Mouse (Mus musculus) myocyte (in vitro differentiated cells): ENCODE measurements around the gene Clec16a. TPM values are rescaled to one million over a fixed set of nuclear protein-coding genes. Genes with fewer than 3 reads are reported as not detected.

ENCODE experiments used
- H3K27me3 ChIP-seq: one replicate; pipeline ENCODE4 v1.6.1; 2011; ENCODE audit not compliant: control insufficient read depth, insufficient read depth, insufficient read length
- H3K36me3 ChIP-seq: one replicate; pipeline ENCODE4 v1.6.1; 2011; ENCODE audit not compliant: control insufficient read depth, insufficient read depth
- H3K4me2 ChIP-seq: one replicate; pipeline ENCODE4 v1.6.1; 2011; ENCODE audit warnings: low read depth, control low read depth
- H3K4me3 ChIP-seq: one replicate; pipeline ENCODE4 v1.5.1; 2011; ENCODE audit warnings: mild to moderate bottlenecking, control low read depth, moderate library complexity
- H3K79me2 ChIP-seq: one replicate; pipeline ENCODE4 v1.6.1; 2011; ENCODE audit not compliant: control insufficient read depth, insufficient read depth
- H3ac ChIP-seq: one replicate; pipeline ENCODE4 v1.6.1; 2011; ENCODE audit not compliant: control insufficient read depth, insufficient read length
- CEBPB ChIP-seq: IDR thresholded peaks from 2 replicates; pipeline ENCODE4 v1.6.1; 2011; ENCODE audit warnings: mild to moderate bottlenecking, moderate library complexity; ENCODE audit not compliant: poor library complexity, insufficient read depth, severe bottlenecking
- E2F4 ChIP-seq: IDR thresholded peaks from one replicate; pipeline ENCODE4 v1.6.1; 2011; ENCODE audit warnings: mild to moderate bottlenecking, control low read depth, moderate library complexity; ENCODE audit not compliant: insufficient read depth
- MAX ChIP-seq: IDR thresholded peaks from one replicate; pipeline ENCODE4 v1.6.1; 2011; ENCODE audit warnings: low read depth, mild to moderate bottlenecking, control low read depth
- MYOD1 ChIP-seq, 3 experiments: IDR thresholded peaks; one replicate each; pipeline ENCODE4 v1.6.1; 2011; ENCODE audit warnings: control low read depth in 2 of 3, low read depth in 2 of 3, mild to moderate bottlenecking in 2 of 3, moderate library complexity in 1 of 3; ENCODE audit not compliant: insufficient read length in 2 of 3, control insufficient read depth in 1 of 3
- MYOG ChIP-seq, 3 experiments: IDR thresholded peaks; one replicate each; pipeline ENCODE4 v1.6.1; 2011; ENCODE audit warnings: control low read depth in 2 of 3, low read depth in 2 of 3, mild to moderate bottlenecking in 2 of 3; ENCODE audit not compliant: insufficient read length in 2 of 3, control insufficient read depth in 1 of 3, insufficient read depth in 1 of 3
- POLR2A ChIP-seq: IDR thresholded peaks from one replicate; pipeline ENCODE4 v1.6.1; 2011; ENCODE audit warnings: low read depth, mild to moderate bottlenecking, control low read depth, moderate library complexity; ENCODE audit not compliant: insufficient read length
- POLR2AphosphoS2 ChIP-seq: IDR thresholded peaks from one replicate; pipeline ENCODE4 v1.6.1; 2011; ENCODE audit warnings: low read depth, control low read depth; ENCODE audit not compliant: insufficient read length
- REST ChIP-seq: IDR thresholded peaks from one replicate; pipeline ENCODE4 v1.6.1; 2011; ENCODE audit warnings: mild to moderate bottlenecking, control low read depth, moderate library complexity; ENCODE audit not compliant: insufficient read depth, insufficient read length
- SRF ChIP-seq: IDR thresholded peaks from one replicate; pipeline ENCODE4 v1.6.1; 2011; ENCODE audit warnings: low read depth; ENCODE audit not compliant: control insufficient read depth, insufficient read length
- TCF12 ChIP-seq: IDR thresholded peaks from one replicate; pipeline ENCODE4 v1.6.1; 2011; ENCODE audit warnings: mild to moderate bottlenecking, control low read depth; ENCODE audit not compliant: poor library complexity, insufficient read depth, severe bottlenecking
- TCF3 ChIP-seq: IDR thresholded peaks from one replicate; pipeline ENCODE4 v1.6.1; 2011; ENCODE audit warnings: low read depth, control low read depth; ENCODE audit not compliant: insufficient read length
- USF1 ChIP-seq: IDR thresholded peaks from one replicate; pipeline ENCODE4 v1.6.1; 2011; ENCODE audit warnings: low read depth, mild to moderate bottlenecking, control low read depth, moderate library complexity
- polyA plus RNA-seq: library from polyadenylated mRNA; unstranded; fragments of >200 nt; fragmentation: generic; extraction: Trizol; gene quantifications from one replicate; pipeline ENCODE4 v1.2.1, GENCODE M21; 2012; ENCODE audit warnings: missing spikeins

Gene Clec16a
- polyA plus RNA-seq, 1 experiment: 15.5 TPM

DNA sequence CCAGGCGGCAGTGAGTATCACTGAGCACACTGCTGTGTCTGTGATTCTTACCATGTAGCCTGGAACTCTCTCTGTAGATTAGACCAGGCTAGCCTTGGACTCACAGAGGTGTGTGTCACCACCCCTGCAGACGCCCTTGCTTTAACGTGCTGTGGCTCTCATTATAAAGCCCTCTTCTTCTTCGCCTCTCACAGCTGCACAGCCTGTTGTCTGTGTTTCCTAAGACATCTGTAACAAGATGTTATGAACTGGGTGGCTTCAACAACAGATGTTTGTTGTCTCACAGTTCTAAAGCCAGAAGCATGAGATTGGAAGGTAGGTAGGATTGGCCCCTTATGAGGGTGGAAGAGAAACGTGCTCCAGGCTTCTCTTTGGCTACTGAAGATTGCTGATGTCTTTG is 170.1 kb downstream of the Clec16a start:
- Histone ChIP-seq H3ac (no peak overlapping the region), H3K4me3 (no peak overlapping the region), H3K27me3 (no peaks in the 10 kb centered on the region), H3K36me3 (no peaks in the 10 kb centered on the region), H3K4me2 (no peak overlapping the region), H3K79me2 (no peaks in the 10 kb centered on the region)
- no peak for TF ChIP-seq MYOD1 (IDR thresholded peaks at IDR 0.05; ENCODE audit: control insufficient read depth in 1 of 3, insufficient read length in 2 of 3, low read depth in 2 of 3)
- no peak for TF ChIP-seq MAX
- TF ChIP-seq POLR2A: no peak
- TF ChIP-seq POLR2AphosphoS2: no peak
- no peak for TF ChIP-seq TCF12
- TF ChIP-seq CEBPB: no peak
- TF ChIP-seq MYOG (IDR thresholded peaks at IDR 0.05; ENCODE audit: control insufficient read depth in 1 of 3, insufficient read depth in 1 of 3, insufficient read length in 2 of 3, low read depth in 2 of 3): no peak
- TF ChIP-seq USF1: no peak
- TF ChIP-seq REST: no peak
- TF ChIP-seq SRF: no peak
- TF ChIP-seq TCF3: no peak
- no peak for TF ChIP-seq E2F4

DNA sequence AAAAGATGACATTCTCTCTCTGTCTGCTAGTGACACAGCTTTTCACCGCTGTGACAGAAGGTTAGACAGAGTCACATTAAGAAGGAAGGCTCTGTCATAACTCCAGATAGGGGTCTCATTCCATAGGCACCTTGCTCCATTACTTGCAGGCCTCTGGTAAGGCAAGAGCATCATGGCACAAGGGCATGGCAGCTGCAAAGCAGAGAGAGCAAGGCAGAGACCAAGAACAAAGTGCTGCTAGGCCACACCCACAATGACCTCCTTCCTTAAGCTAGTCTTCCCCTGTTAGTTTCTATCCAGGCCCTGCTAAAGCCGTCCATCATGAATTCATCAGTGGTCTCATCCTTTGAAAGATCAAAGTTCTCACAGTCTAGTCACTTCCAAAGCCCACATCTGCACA is 170.5 kb downstream of the Clec16a start:
- TF ChIP-seq E2F4 (no peak), MAX (no peak), MYOD1 (IDR thresholded peaks at IDR 0.05; ENCODE audit: control insufficient read depth in 1 of 3, insufficient read length in 2 of 3, low read depth in 2 of 3) (no peak), REST (no peak), SRF (no peak), TCF3 (no peak), POLR2AphosphoS2 (no peak), TCF12 (no peak), CEBPB (no peak), POLR2A (no peak), MYOG (IDR thresholded peaks at IDR 0.05; ENCODE audit: control insufficient read depth in 1 of 3, insufficient read depth in 1 of 3, insufficient read length in 2 of 3, low read depth in 2 of 3) (no peak)

GRCm38 (mm10) chr16:10716696-10717095 is 171.6 kb downstream of the Clec16a start:
- H3K79me2 ChIP-seq: no peaks in the 10 kb centered on the region
- no peaks in the 10 kb centered on the region for H3K27me3 ChIP-seq
- no peaks in the 10 kb centered on the region for H3K36me3 ChIP-seq
- no peak overlapping the region for H3K4me2 ChIP-seq
- no peak for TF ChIP-seq MYOD1 (IDR thresholded peaks at IDR 0.05; ENCODE audit: control insufficient read depth in 1 of 3, insufficient read length in 2 of 3, low read depth in 2 of 3)
- no peak for TF ChIP-seq TCF3
- TF ChIP-seq REST: no peak
- no peak for TF ChIP-seq E2F4
- no peak for TF ChIP-seq POLR2AphosphoS2
- no peak for TF ChIP-seq SRF
- no peak for TF ChIP-seq CEBPB
- TF ChIP-seq MYOG (IDR thresholded peaks at IDR 0.05; ENCODE audit: control insufficient read depth in 1 of 3, insufficient read depth in 1 of 3, insufficient read length in 2 of 3, low read depth in 2 of 3): no peak
- no peak for TF ChIP-seq POLR2A
- no peak for TF ChIP-seq MAX
- no peak for TF ChIP-seq TCF12
- no peak for TF ChIP-seq USF1
- H3K4me3 ChIP-seq: no peak overlapping the region
- no peak overlapping the region for H3ac ChIP-seq

More for the DNA sequence above, 170.5 kb downstream of the Clec16a start:
- Histone ChIP-seq H3ac (no peak overlapping the region), H3K27me3 (no peaks in the 10 kb centered on the region), H3K4me2 (no peak overlapping the region), H3K79me2 (no peaks in the 10 kb centered on the region), H3K36me3 (no peaks in the 10 kb centered on the region), H3K4me3 (no peak overlapping the region)

DNA sequence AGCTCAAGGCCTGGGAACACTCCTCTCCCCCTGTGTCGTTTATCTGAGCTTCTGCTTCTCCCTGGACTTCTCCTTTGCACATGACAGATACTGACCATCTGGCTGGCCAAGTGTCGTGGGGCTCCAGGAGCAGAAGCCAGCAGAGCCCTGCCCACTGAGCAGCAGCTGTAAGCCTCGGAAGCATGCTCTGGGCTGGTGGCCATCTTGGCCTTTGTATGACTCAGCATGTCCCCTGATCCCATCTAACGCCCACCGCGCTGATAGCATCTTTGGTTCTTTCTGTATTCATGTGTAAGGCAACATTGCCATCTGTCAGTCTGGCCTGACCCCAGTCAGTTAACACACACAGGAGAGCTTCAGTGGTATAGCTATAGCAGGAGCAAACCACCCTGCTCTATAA is 174.8 kb downstream of the Clec16a start:
- no peaks in the 10 kb centered on the region for H3K79me2 ChIP-seq
- H3K4me3 ChIP-seq: no peak overlapping the region
- H3K27me3 ChIP-seq: no peaks in the 10 kb centered on the region
- H3K4me2 ChIP-seq: peak overlapping the region; percentile 1
- no peaks in the 10 kb centered on the region for H3K36me3 ChIP-seq
- H3ac ChIP-seq: no peak overlapping the region
- TF ChIP-seq POLR2A: no peak
- peak; percentile 18 to 91 (median 85) for TF ChIP-seq MYOG (IDR thresholded peaks at IDR 0.05; ENCODE audit: control insufficient read depth in 1 of 3, insufficient read depth in 1 of 3, insufficient read length in 2 of 3, low read depth in 2 of 3)
- TF ChIP-seq MYOD1 (IDR thresholded peaks at IDR 0.05; ENCODE audit: control insufficient read depth in 1 of 3, insufficient read length in 2 of 3, low read depth in 2 of 3): peak in 2 of 3 experiments; percentile 85 to 89

DNA sequence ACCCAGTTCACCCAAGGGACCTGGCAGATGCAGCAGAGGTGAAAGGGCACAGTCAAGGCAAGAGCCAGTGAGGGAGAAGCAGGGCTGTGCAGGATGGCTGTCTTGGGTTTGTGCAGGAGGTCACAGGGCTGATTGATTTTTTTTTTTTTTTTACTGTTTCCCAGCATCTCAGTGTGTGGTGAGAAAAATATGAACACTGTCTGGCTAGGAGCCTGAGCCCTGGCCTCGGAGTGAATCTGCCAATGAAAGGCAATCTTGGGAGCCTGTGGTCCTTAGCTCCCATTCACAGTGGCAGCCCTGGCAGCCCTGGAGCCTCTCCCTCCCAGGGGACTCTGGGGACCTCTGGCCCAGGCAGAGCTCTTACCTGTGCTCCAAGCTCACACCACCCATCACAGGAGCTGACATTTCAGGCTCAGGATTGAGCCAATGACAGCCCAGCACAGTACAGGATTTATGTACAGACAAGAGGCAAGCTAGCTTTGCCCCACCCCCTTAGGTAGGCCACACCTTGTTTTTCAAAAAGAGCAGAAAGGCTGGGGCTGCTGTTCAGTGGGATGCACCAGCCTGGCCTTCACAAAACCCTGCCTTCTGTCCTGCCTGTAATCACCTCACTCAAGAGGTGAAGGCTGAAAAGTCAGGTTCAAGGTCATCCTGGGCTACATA is 177.9 kb downstream of the Clec16a start:
- Histone ChIP-seq H3K27me3 (no peaks in the 10 kb centered on the region), H3K4me2 (no peak overlapping the region), H3ac (no peak overlapping the region), H3K4me3 (no peak overlapping the region), H3K36me3 (no peaks in the 10 kb centered on the region), H3K79me2 (no peaks in the 10 kb centered on the region)
- no peak for TF ChIP-seq POLR2A
- no peak for TF ChIP-seq USF1
- TF ChIP-seq E2F4: no peak
- no peak for TF ChIP-seq TCF12
- no peak for TF ChIP-seq REST
- no peak for TF ChIP-seq TCF3
- no peak for TF ChIP-seq MYOG (IDR thresholded peaks at IDR 0.05; ENCODE audit: control insufficient read depth in 1 of 3, insufficient read depth in 1 of 3, insufficient read length in 2 of 3, low read depth in 2 of 3)
- no peak for TF ChIP-seq SRF
- TF ChIP-seq MAX: no peak
- TF ChIP-seq MYOD1 (IDR thresholded peaks at IDR 0.05; ENCODE audit: control insufficient read depth in 1 of 3, insufficient read length in 2 of 3, low read depth in 2 of 3): no peak
- no peak for TF ChIP-seq POLR2AphosphoS2
- TF ChIP-seq CEBPB: no peak
